Mouse (Mus musculus) activated CD4-positive, CD25-positive, alpha-beta regulatory T cell, adult 4 months (primary cell): ENCODE measurements around the gene Prkag1. TPM values are rescaled to one million over a fixed set of nuclear protein-coding genes. Genes with fewer than 3 reads are reported as not detected.
A peak's percentile ranks its signal among the peaks of the same experiment; 100 is the strongest.

ENCODE experiments used
- ATAC-seq: one replicate; pipeline ENCODE4 v1.8.0; 2017
- polyA plus RNA-seq, 2 experiments: library from polyadenylated mRNA; unstranded; fragments of 100-300 nt; shearing (Covaris generic); gene quantifications; one replicate each; pipeline ENCODE4 v1.2.1; 2017

Prkag1 gene
- polyA plus RNA-seq: 100 to 1,000 TPM in 1 of 2 experiments, 10 to 100 TPM in 1; 98.2 to 133 TPM

DNA sequence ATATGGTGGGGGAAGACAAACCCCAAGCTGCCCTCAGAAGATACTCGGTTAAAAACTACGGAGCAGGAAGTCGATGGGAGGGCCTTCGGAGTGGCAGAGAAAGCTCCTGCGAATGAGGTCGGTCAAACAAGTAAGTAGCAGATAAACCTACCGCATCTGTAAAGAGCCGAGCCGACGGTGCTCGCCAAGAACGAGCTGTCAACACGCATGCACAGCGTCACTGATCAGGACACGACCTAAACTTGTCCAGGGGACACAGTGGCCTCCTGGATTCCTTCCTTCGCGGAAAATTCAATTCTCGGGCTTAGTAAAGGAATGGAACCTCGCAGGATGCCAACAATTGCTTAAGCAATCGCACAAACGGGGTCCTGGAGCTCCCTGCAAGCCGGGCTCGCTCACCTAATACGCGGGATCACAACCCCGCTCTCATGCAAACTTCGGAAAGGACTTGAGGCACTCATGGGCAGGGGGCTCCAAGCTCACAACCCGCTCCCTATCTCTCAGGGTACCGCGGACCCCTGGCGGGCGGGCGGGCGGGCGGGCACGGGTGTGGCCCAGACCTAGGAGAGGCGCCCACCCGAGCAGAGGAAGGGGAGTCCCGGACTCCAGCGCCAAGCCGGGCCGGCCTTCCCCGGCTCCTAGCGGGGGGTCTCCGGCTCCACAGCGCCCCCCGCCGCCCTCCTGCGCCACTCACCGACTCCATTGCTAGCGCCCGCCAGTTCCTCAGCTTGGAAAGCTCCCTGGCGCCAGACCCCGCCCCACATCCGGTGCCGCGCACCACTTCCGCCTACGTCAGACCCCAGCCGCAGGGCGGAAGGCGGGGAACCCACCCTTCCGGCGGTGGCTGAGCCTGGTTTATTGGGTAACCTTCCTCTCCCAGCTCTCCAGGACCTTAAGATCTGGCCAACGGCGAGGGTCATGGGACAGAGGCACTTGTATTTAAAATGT lies at the start of gene Prkag1:
Gene Prkag1 (minus strand): TSS at position 786 of the 948 bp plus-strand sequence.
- ATAC-seq: peak; percentile 88

DNA sequence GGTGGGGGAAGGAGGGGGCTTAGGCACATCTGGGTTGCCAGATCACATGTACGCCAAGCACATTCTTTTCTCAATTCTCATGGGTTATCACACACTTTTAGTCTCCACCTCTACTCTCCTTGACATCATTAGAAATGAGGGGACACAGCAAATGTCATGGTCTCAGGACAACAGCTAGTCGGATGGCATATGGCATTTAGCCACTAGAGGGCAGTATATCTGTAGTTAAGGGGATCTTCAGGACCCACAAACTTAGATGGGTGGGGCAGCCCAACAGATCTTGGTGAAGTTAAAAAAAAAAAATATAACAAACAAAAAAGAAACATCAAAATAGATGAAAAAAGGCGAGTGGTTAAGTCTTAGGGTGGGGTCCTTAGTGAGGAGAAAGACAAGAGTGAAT lies 46.0 kb upstream of the Prkag1 start:
- ATAC-seq: no peak

GRCm38 (mm10) chr15:98871916-98872888 lies 40.9 kb upstream of the Prkag1 start:
- ATAC-seq: peak; percentile 64

DNA sequence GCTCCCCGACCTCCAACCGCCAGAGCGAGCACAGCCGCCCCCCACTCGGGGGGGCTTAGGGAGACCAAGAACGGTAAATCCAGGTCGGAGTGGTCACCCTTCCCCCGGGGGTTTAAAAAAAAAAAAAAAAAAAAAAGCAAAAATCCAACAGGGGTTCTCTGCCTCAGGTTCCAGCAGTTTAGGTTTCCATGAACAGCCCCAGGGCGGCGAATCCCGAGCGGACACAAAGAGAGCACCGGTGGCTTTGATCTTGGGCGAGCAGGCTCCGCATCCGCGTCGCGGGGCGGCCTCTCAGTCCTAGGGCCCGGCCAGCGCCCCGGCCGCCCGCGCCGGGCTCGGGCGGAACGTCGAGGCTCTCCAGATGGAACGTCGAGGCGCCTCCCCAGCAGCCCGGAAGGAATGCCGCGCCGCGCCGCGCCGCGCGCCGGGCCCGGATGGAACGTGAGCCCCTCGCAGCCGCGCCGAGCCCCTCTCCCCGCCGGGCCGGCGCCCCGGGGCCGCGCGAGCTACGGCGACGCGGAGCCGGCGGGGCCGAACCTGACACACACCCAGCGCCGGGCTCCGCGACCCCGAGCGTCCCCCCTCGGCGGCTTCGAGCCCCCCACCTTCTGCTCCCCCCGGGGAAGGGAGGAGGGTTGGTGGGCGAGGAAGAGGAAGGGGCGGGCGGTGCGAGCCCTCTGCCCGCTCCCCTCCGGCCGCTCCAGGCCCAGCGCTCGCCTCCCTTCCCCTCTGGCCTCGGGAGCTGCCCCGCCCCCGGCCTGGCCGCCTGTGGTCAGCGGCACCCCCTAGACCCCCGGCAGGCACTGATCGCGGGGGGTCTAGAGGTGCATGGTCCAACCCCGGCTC lies 40.0 kb upstream of the Prkag1 start, which contains the start of gene Kmt2d:
Gene Kmt2d (minus strand): TSS at position 135 of the 846 bp plus-strand sequence.
- ATAC-seq: no peak

DNA sequence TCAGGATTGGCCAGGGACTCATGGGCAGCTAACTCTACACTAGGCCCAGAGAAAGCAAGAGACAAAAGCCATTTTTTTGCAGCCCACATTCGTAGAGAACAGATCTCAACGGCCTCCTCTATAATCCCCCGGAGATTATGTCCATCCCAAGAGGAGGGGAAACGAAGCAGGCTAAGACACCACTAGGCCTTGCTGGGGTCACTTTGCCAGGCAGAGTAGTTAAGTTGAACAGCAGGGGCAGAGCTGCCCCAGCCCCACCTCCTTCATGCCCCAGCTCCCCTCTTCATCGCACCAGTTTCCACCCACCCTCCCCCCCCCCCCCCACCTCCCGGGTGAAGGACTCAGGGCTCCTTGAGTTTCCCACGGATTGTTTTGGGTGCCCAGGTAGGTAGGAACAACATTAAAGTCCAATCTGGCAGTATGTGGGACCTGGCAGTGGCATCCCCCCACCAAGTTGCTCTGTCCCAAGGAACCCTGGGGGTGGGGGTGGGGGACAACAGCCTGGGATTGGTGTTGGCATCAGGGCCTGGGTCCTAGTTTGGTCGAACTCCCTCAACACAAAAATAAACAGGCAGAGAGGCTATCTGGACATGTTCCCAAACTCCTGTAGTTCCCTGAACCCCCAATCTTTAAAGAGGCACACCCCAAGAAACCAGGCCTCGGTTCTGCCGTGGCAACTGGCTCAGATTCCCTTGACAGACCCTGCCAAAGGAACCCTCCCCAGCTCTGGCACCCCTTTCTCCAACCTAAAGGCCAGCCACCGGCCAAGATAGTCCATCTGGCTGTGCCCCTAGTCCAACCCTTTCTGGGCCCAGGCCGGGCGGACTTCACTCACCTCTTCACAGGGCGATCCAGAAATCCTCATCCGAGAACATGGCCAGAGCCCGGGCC lies 39.1 kb upstream of the Prkag1 start:
- ATAC-seq: no peak

GRCm38 (mm10) chr15:98869342-98870178 lies 38.2 kb upstream of the Prkag1 start:
- ATAC-seq: no peak

DNA sequence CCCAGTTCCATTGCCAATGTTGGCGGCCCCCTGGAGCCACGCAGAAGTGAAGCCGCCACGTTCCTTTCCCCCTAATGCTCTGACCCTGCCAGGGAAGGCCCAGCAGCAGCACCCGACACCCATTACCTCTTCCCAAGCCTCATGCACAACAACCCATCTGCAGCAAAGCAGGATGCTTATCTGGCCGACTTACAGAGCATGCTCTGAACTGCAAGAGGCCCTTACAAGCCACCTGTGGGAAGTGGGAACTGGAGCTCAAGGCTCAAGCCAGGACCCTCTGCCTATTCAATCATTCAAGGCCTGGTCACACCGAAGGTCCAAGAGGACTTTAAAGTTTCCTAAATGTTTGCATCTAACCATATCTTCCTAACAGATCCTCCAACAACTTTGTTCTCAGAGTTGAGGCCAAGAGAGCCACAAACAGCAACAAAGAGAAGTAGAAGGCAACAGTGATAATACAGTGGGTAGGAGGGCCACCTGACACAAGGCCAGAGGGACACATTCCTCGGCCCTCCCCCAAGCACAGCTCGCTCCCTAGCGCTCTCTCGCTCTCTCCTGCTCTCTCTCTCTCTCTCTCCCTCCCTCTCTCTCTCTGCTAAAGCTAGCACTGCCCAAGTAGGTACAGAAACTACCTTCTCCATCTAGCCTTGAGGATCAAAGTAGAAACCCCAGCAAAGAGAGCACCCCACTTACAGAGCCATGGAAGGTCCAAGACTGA lies 37.2 kb upstream of the Prkag1 start:
- ATAC-seq: no peak

DNA sequence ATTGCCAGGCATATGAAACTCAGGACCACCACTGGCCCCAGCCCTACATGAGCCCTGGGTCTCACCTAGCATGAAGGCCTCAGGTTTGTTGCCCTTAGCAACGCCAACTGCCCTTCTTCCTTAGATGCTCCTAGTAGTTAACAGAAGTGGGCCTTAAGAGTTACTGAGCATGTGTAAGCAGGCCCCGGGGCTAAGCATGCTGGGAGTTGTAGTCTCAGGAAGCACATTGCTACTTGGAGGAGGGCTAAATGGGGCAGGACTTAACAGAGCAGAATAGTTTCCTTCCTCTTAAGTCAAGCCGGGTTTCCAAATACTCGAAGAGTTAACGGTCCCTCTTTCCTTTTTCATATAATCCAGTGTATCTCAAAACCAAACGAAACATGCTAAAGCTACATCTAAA lies 36.0 kb upstream of the Prkag1 start:
- peak; percentile 64 for ATAC-seq

DNA sequence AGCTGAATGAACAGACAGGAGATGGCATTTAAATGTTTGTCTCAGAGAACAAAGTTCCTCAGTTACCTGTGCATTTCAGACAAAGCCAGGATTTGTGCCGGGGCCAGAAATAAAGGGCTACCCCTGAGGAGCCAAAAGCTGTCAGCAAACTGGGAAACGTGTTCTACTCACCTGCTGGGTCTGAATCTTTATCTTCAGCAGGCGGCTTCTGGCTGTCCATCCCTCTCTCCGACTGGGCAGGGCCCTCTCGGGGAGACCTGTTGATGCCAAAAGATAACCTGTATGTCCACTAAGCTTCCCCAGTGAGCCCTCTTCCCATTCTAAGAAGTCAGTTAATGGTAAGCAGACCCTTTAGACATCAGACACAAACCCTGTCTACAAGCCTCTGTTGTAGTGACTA lies 35.2 kb upstream of the Prkag1 start:
- ATAC-seq: no peak

DNA sequence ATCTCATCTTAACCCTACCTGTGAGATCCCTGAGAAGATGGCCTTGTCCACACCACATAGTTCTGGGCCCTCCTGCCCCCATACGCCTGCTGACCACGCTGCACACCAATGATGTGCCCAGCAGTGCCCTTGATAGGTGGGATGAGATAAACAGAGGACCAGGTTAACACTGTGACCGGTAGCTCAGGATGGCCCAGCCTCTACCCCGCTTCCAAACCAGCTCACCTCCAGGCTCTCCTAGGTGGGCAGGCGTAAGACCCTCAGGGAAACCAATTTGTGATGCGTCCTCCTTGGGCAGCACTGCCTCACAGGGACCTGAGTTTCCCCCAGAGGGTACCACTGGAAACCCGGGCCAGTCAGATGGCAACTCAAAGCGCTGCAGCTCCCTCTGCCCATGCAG lies 34.5 kb upstream of the Prkag1 start:
- no peak for ATAC-seq

DNA sequence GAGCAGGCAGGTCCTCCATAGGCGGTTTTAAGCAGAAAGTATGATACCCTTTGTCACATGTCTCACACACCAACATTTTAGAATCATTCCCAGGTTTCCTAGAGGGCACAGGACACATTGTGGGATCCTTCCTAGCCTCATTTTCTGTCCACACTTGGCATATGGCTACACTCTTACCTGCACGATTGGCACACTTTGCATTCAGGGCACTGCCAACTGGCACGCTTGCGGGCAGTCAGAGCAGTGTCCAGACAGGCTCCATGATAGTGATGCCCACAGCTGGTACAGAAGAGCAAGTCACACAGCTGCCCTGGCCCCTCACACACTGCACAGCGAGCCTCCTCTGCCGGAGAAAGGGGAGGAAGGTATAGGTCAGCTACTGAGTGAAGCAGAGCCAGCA lies 33.6 kb upstream of the Prkag1 start:
- no peak for ATAC-seq

- no peak for ATAC-seq
These were observed 32.2 kb upstream of the Prkag1 start for GRCm38 (mm10) chr15:98863451-98863958.

DNA sequence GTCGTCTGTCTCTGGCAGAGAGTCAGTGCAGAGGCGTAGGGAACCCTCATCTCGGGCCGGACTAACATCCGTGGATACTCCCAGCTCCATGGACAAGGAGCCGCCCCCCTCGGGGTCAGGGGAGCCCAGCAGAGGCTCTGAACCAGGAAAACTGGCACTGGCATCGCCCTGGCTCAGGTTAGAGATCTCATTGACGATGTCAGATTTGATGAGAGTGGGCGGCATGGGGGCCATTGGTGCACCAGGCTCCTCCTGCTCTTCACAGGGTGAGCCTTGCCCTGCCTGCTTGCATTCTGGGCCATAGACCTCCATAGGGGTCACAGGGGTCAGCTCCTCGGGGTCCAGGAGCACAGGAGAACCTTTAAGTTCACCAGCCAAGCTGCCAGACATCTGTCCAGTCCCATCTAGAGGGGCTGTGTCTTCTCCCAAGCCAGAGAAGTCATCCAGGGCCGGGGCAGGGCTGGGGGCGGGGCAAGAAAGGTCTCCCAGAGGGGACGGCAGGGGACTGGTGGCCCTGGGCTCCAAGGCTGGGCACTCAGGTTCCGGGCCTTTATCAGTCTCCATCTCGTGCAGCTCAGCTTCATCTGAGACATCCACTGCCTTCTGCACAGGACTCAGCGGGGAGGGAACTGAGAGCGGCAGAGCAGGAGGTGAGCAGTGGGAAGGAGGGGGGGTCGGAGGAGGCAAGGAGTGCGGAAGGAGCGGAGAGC lies 30.5 kb upstream of the Prkag1 start:
- no peak for ATAC-seq

DNA sequence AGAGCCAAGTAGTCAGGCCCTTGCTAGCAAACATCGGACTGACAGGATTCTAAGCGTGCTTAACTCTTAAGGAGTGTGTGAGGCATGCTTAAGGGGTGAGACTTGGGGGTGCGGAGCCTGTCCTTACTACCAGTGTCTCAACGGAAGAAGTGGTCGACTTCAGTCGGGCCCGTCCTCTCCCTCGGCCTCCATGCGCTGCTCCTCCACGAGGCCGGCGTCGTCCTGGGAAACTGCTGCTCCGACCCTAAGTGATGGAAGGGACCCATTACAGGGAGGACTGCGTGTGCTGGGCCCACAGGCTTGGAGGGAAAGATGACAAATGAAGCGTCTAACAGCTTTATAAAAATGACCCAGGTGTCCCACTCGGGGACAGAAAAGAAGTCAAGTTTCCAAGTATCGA lies 29.6 kb upstream of the Prkag1 start:
- no peak for ATAC-seq

DNA sequence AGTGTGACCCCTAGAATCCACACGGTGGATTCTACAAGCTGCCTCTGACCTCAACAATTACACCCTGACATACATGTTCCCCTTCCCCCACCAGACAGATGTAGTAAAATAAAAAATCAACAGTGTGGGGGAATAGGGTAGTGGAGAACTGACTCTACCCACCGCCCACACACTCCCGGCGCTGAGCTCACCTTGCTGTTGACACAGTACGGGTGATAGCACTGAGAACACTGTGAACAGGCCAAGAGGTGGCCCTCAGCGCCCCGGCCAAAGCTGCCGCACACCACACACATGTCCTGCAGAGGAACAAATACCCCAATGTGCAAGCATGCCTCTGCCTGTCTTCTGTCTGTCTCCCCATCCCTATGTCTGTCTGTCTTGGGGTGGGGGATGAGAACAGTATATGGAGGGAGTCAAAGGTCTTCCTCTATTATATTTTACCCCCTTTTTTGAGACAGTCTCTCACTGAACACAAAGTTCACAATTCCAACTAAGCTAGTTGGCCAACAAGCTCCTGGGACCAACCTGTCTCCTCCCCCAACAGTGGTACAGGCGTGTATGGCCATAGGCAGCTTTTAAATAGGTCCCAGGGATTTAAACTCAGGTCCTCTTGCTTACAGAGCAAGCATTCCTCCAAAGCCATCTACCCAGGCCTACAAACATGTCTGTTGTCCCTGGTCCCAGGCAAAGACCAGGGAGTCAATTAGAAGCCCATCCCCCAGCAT lies 28.2 kb upstream of the Prkag1 start:
- no peak for ATAC-seq

- no peak for ATAC-seq
These were observed 22.9 kb upstream of the Prkag1 start for GRCm38 (mm10) chr15:98854214-98854613.

DNA sequence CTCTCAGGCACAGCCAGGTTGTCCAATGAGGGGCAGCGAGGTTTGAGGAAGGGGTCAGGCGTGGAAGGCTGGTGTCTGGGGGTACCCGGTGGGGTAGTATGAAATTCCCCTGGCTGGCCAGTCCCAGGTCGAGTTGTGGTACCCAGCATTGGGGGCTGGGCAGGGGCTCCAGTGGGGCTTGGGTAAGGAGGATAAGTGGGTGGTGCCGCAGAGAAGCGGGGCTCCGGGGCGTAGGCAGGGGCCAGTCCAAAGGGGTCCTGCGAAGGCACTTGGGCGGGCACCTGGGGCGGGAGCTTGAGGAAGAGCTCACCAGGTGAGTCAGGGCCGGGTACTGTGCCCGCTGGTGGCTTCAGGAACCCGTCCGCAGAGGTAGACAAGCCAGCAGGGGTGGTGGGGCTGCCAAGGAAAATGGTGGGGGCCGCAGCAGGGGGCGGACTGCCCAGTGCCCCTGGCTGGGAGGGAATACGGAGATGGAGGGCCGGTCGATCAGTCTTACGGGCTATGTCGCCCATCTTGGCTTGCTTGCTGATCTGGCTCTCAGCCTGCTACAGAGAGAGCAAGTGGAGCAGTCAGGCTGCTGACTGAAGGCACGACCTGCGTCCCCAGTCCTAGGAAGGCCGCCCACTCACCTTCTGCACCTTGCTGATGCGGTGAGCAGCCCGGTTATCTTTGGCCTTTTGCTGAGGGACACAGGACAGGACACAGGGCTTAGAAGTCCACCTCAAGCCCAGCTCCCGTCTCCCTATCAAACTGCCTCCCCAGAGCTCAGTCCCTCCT lies 22.0 kb upstream of the Prkag1 start:
- ATAC-seq: no peak
